Mouse (Mus musculus) left cerebral cortex, adult 2 months (tissue): ENCODE measurements around the gene Dnttip1. TPM values are rescaled to one million over a fixed set of nuclear protein-coding genes. Genes with fewer than 3 reads are reported as not detected.
A peak's percentile ranks its signal among the peaks of the same experiment; 100 is the strongest.

Experiments
- DNase-seq, 2 experiments: peaks; one replicate each; pipeline ENCODE4 v3.0.0; 2021 to 2022; ENCODE audit warnings: low spot score in 2 of 2, mixed read lengths in 1 of 2; ENCODE audit errors: extremely low spot score in 1 of 2
- H3K27ac ChIP-seq: fragments of 200-600 bp; 2 replicates; pipeline ENCODE4 v1.8.1; 2022
- H3K4me3 ChIP-seq: fragments of 200-600 bp; 2 replicates; pipeline ENCODE4 v1.8.1; 2022
- CTCF ChIP-seq: fragments of 200-600 bp; IDR thresholded peaks from 2 replicates; pipeline ENCODE4 v1.8.1; 2022; ENCODE audit warnings: antibody characterized with exemption, mild to moderate bottlenecking, moderate library complexity
- intact Hi-C: fragments of 180-260 bp; cut with DNase I; formaldehyde crosslinking; loops from one replicate; pipeline ENCODE4 v1.15.1; 2025
- total RNA-seq, 2 experiments: library from RNA; stranded (reverse); gene quantifications; 2 replicates each; pipeline ENCODE4 v1.2.3; 2021

Gene Dnttip1
- total RNA-seq, 2 experiments from 2014 or later, result 37.6 to 37.9 TPM

GRCm38 (mm10) chr2:164785481-164786387 is 40.0 kb downstream of the Dnttip1 start, which contains the start of gene Snx21:
TSS of gene Snx21 (plus strand) at chr2:164785823.
- Histone ChIP-seq H3K4me3 (peak within 1 kb of the TSS; percentile 89), H3K27ac (peak within 1 kb of the TSS; percentile 96)
- intact Hi-C loops, result loop anchor here (5.0 kb wide), 1 partner anchor 108 kb away; no protein-coding TSS in a partner anchor
- peak; percentile 48 for TF ChIP-seq CTCF
- DNase-seq, result peak; percentile 87

GRCm38 (mm10) chr2:164786388-164786885 is 40.7 kb downstream of the Dnttip1 start:
- Histone ChIP-seq H3K27ac (peak overlapping the region; percentile 96), H3K4me3 (peak overlapping the region; percentile 89)
- TF ChIP-seq CTCF, result no peak
- intact Hi-C loops, result loop anchor here (5.0 kb wide), 1 partner anchor 109 kb away; no protein-coding TSS in a partner anchor
- no peak for DNase-seq

DNA sequence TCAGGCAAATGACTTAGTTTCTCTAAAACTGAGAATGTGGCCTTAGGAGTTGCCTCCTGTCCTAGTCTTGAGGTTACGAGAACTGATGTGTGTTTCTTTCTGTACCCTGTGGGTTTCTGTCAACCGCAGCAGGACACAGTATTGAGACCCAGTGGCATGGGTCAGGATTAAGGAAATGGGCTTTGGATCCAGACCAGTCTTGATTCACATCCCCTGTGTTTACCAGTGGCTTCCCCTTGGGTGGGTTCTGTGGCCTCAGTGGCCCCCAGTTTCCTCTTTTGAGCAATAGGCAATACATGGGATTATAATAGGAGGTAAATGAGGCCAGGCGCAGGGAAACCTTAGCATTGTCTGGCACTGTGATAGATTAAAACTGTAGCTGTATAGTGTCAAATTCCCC is 41.2 kb downstream of the Dnttip1 start:
- no peak for DNase-seq
- Histone ChIP-seq H3K27ac (peak overlapping the region; percentile 96), H3K4me3 (peak overlapping the region; percentile 89)
- intact Hi-C loops, result loop anchor here (5.0 kb wide), 1 partner anchor 110 kb away; no protein-coding TSS in a partner anchor
- TF ChIP-seq CTCF, result no peak

- H3K4me3 ChIP-seq, result peak overlapping the region; percentile 89
- no peak for DNase-seq
- no peak overlapping the region for H3K27ac ChIP-seq
- no peak for TF ChIP-seq CTCF
- intact Hi-C loops, result loop anchor here (5.0 kb wide), 1 partner anchor 110 kb away; no protein-coding TSS in a partner anchor
Observed at GRCm38 (mm10) chr2:164787779-164788178, 42.0 kb downstream of the Dnttip1 start.

DNA sequence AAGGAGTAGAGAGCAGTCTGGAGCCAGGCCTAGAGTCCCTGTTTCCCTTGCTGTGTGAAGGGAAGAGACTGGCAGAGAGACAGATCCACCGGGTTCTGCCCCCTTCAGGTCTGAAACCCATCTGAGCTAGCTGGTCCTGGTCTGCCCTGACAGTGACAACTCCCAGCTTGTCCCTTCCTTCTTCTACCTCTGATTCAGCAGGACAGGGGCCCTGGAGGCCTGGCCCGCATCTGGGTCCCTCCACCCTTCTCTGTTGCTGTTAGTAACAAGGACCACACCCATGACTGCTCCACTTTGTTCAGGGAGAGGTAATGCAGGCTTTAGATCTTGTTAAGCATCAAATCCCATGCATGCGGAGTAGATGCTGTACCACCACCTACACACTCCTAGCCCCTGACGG is 42.6 kb downstream of the Dnttip1 start:
- no peak for DNase-seq
- TF ChIP-seq CTCF, result no peak
- intact Hi-C loops, result loop anchor here (5.0 kb wide), 1 partner anchor 111 kb away; no protein-coding TSS in a partner anchor
- Histone ChIP-seq H3K27ac (0 out of 2 replicates have a peak overlapping the region, but pooled peaks have one; percentile 13), H3K4me3 (peak overlapping the region; percentile 89; the same call in 1 of the 2 replicates)

- intact Hi-C loops, result no loop called here
- no peak for DNase-seq
- H3K27ac ChIP-seq, result no peak overlapping the region
- H3K4me3 ChIP-seq, result no peak overlapping the region
- TF ChIP-seq CTCF, result no peak
Observed at GRCm38 (mm10) chr2:164790451-164790850, 44.7 kb downstream of the Dnttip1 start.

- Histone ChIP-seq H3K27ac (no peak overlapping the region), H3K4me3 (no peak overlapping the region)
- intact Hi-C loops, result no loop called here
- TF ChIP-seq CTCF, result no peak
- DNase-seq, result no peak
Observed at GRCm38 (mm10) chr2:164791841-164792261, 46.1 kb downstream of the Dnttip1 start.

- intact Hi-C loops, result no loop called here
- TF ChIP-seq CTCF, result no peak
- DNase-seq, result no peak
- Histone ChIP-seq H3K4me3 (no peak overlapping the region), H3K27ac (no peak overlapping the region)
Observed at GRCm38 (mm10) chr2:164792400-164793190, 46.8 kb downstream of the Dnttip1 start.

- H3K27ac ChIP-seq, result no peak overlapping the region
- peak; percentile 78 for TF ChIP-seq CTCF
- intact Hi-C loops, result no loop called here
- DNase-seq, result peak in 1 of 2 experiments; percentile 62
- no peak overlapping the region for H3K4me3 ChIP-seq
Observed at GRCm38 (mm10) chr2:164793236-164793635, 47.5 kb downstream of the Dnttip1 start.

DNA sequence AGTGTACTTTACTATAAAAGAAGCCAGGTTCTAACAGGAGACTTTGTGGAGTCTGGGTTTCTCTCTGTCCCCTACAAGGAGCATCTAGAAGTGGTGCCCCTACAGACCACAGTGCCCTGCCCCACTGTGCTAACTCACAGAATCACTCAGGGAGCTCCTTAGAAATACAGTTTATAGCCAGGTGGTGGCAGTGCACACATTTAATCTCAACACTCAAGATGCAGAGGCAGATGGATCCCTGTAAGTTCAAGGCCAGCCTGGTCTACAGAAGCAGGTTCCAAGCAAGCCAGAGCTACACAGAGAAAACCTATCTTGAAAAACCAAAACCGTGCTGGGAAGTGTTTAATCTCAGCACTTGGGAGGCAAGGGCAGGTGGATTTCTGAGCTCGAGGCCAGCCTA is 48.0 kb downstream of the Dnttip1 start:
- intact Hi-C loops, result no loop called here
- TF ChIP-seq CTCF, result no peak
- H3K4me3 ChIP-seq, result no peak overlapping the region
- DNase-seq, result no peak
- H3K27ac ChIP-seq, result no peak overlapping the region

DNA sequence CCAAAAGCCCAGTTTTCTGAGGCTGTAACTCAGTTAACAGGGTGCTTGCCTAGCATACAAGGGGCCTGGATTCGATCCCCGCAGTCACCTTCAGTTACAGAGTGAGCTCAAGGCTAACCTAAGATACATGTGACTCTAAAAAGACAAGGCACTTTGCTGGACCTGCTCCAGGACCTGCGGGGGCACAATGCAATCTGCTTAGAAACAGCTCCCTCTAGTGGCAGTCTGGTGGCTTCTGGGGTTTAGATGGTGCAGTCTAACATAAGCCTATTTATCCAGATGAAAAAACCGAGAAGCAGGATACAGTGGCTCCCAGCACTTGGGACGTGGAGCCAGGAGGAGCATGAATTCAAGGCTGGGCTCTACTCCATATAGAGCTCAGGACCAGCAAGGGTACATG is 48.5 kb downstream of the Dnttip1 start:
- intact Hi-C loops, result no loop called here
- Histone ChIP-seq H3K27ac (no peak overlapping the region), H3K4me3 (no peak overlapping the region)
- peak; percentile 91 for TF ChIP-seq CTCF
- DNase-seq, result peak; percentile 75 to 80

- intact Hi-C loops, result no loop called here
- H3K27ac ChIP-seq, result no peak overlapping the region
- no peak for DNase-seq
Observed at GRCm38 (mm10) chr2:164795868-164796267, 50.1 kb downstream of the Dnttip1 start.

More at GRCm38 (mm10) chr2:164795868-164796267, 50.1 kb downstream of the Dnttip1 start:
- H3K4me3 ChIP-seq, result no peak overlapping the region
- TF ChIP-seq CTCF, result no peak
